Mouse (Mus musculus) skeletal muscle tissue, postnatal 0 days (tissue): Measurements from ENCODE around the gene Gm5142. TPM values are rescaled to one million over a fixed set of nuclear protein-coding genes. Genes with fewer than 3 reads are reported as not detected.

Experiments used
- polyA plus RNA-seq: library from polyadenylated mRNA; unstranded; fragments of >200 nt; fragmentation: Nextera tagmentation; extraction: Ambion mirVana; gene quantifications from 2 replicates; pipeline ENCODE4 v1.2.1, GENCODE M21; 2015

The Gm5142 gene
- not detected in 2 replicates for polyA plus RNA-seq

GRCm38 (mm10) chr14:59178649-59179048 is at the start of gene Gm5142:
Gene Gm5142 (minus strand): TSS chr14:59178749.

GRCm38 (mm10) chr14:59200711-59201603 is 22.4 kb upstream of the Gm5142 start, which contains the start of gene Rcbtb1:
Gene Rcbtb1 (plus strand): TSS chr14:59201209.

GRCm38 (mm10) chr14:59142793-59143192 is 35.8 kb downstream of the Gm5142 start, which contains the start of gene 1700129C05Rik:
Gene 1700129C05Rik (minus strand): TSS chr14:59142893.

Other genes starting within 250 kb of the Gm5142 start
- not detected in 2 replicates for gene 1700129C05Rik, start 35.9 kb downstream of the Gm5142 start, polyA plus RNA-seq
- gene Rcbtb1, start 22.5 kb upstream of the Gm5142 start, polyA plus RNA-seq, result 19.4 and 20.4 TPM in 2 replicates
- gene Gm6904, start 81.5 kb upstream of the Gm5142 start, polyA plus RNA-seq, result not detected in 2 replicates
- 0.19 TPM in 1 of 2 replicates, not detected in the other for gene Phf11a, start 118.8 kb upstream of the Gm5142 start, polyA plus RNA-seq
- 1.4 and 1.8 TPM in 2 replicates for gene Phf11b, start 162.6 kb upstream of the Gm5142 start, polyA plus RNA-seq
- gene Phf11d, start 186.7 kb upstream of the Gm5142 start, polyA plus RNA-seq, result 5.2 and 6.0 TPM in 2 replicates
- gene Phf11c, start 216.6 kb upstream of the Gm5142 start, polyA plus RNA-seq, result 0.04 and 0.18 TPM in 2 replicates